Mouse (Mus musculus): ENCODE results near the gene Galnt16.

DNA sequence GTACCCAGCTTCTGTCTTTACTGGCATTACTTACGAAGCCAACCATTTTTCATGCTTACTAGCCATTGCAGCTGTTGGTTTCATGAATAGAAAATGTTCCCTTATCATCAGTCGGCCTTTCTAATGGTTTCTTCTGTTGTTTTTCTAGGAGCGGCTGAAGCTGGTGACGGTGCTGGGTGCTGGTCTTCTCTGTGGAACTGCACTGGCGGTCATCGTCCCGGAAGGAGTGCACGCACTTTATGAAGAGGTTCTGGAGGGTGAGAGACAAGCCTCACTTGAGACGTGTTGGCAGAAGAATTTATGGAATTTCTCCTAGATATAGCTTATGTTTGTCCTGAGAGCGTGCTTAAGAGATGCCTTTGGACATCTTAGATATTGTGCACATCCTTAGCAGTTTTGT lies 144.2 kb downstream of the Galnt16 start:
- no peak for TF ChIP-seq HCFC1 (IDR thresholded peaks at IDR 0.05; ENCODE audit: borderline replicate concordance, insufficient read depth, low read length)
- no peak for TF ChIP-seq ZNF384 (IDR thresholded peaks at IDR 0.05; ENCODE audit: low read depth, low read length)
- TF ChIP-seq CHD2 (IDR thresholded peaks at IDR 0.05; ENCODE audit: low read depth, low read length) = no peak
- TF ChIP-seq MAFK (IDR thresholded peaks at IDR 0.05; ENCODE audit: insufficient read depth, low read depth, low read length) = no peak

All from ES-E14 (cell line).